Mouse (Mus musculus): ENCODE measurements around the gene Gm43517. TPM values are rescaled to one million over a fixed set of nuclear protein-coding genes. Genes with fewer than 3 reads are reported as not detected.

Gm43517 gene
- polyA plus RNA-seq (2014; fragmentation: Illumina TruSeq; extraction: RNeasy Lipid Tissue Mini Kit (QIAGEN cat#74804); ENCODE audit: low read depth, low replicate concordance), result not detected

DNA sequence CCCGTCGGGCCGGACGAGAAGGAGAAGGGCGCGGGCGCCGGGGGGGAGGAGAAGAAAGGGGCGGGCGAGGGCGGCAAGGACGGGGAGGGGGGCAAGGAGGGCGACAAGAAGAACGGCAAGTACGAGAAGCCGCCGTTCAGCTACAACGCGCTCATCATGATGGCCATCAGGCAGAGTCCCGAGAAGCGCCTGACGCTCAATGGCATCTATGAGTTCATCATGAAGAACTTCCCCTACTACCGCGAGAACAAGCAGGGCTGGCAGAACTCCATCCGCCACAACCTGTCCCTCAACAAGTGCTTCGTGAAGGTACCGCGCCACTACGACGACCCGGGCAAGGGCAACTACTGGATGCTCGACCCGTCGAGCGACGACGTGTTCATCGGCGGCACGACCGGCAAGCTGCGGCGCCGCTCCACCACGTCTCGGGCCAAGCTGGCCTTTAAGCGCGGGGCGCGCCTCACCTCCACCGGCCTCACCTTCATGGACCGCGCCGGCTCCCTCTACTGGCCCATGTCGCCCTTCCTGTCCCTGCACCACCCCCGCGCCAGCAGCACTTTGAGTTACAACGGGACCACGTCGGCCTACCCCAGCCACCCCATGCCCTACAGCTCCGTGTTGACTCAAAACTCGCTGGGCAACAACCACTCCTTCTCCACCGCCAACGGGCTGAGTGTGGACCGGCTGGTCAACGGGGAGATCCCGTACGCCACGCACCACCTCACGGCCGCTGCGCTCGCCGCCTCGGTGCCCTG is at the start of gene Gm43517:
Gm43517 (plus strand) TSS at position 299 of the 755 bp plus-strand sequence.

DNA sequence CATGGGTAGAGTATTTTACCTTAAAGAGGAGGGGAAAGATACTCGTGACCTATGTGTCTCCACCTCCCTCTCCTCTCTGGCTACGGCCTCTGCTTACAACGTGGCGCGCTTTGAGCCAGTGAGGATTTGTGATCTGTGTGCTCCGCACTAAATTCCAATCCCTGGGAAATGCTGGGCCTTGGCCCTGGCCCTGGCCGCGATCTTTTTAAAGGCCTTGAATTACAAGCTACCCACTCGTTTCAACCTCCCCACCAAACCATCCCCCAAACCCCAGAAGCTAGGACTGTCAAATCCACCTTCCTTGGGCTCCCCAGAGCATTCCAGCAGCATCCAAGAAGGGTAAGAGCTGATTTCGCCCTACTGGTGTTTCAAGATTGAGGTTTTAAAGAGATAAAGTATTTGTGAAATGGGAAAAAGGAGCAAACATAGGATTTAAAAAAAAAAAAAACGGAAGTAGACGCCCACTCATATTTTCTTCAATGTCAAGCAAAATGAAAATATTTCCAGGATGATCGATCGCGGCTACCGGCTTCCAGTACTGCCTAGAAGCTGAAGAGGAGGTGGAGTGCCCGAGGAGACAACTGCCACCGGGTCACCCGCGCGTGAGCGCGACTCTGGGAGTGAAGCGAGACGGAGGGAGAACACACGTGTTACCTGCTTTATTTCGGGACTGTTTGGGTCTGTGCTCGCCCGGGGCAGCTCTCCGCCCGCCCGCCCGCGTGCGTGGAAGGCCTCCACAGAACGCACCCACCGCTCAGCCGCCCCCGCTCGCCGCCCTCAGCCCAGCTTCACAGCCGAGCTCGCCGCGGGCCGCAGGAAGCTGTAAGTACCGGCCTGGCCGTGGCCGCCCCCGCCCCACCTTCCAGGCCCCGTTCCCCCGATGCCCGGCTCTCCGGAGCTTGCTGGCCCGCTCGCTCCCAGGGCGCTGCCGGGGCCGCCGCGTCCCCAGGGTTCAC is 2.1 kb upstream of the Gm43517 start, which contains the start of gene Foxg1:
Foxg1 (plus strand) TSS at position 96 of the 956 bp plus-strand sequence.

Other genes starting within 250 kb of the Gm43517 start
- gene Foxg1, start 2.5 kb upstream of the Gm43517 start, polyA plus RNA-seq (2014; fragmentation: Illumina TruSeq; extraction: RNeasy Lipid Tissue Mini Kit (QIAGEN cat#74804); ENCODE audit: low read depth, low replicate concordance), result not detected

Data from kidney, adult 10 weeks (tissue).